Mouse (Mus musculus) small intestine, adult 2 months (tissue): ENCODE measurements around the gene Arap2. TPM values are rescaled to one million over a fixed set of nuclear protein-coding genes. Genes with fewer than 3 reads are reported as not detected.

Source experiments
- H3K27ac ChIP-seq: fragments of 200-500 bp; 2 replicates; pipeline ENCODE4 v1.5.1; 2012; ENCODE audit warnings: low read depth, low read length, control low read depth, inconsistent platforms; ENCODE audit not compliant: insufficient read depth
- H3K27me3 ChIP-seq: fragments of 200-500 bp; 2 replicates; pipeline ENCODE4 v1.6.1; 2012; ENCODE audit warnings: mild to moderate bottlenecking, moderate library complexity, low read length, inconsistent platforms; ENCODE audit not compliant: control insufficient read depth, insufficient read depth
- H3K36me3 ChIP-seq: fragments of 200-500 bp; 2 replicates; pipeline ENCODE4 v1.6.1; 2012; ENCODE audit warnings: mild to moderate bottlenecking, low read length, control low read depth, inconsistent platforms; ENCODE audit not compliant: control insufficient read depth, insufficient read depth
- H3K4me1 ChIP-seq: fragments of 200-500 bp; 2 replicates; pipeline ENCODE4 v1.6.1; 2012; ENCODE audit warnings: low read length, inconsistent platforms, mixed read lengths; ENCODE audit not compliant: control insufficient read depth, insufficient read depth, insufficient read length
- H3K4me3 ChIP-seq: fragments of 200-500 bp; 2 replicates; pipeline ENCODE4 v1.5.1; 2012; ENCODE audit warnings: low read depth, mild to moderate bottlenecking, control low read depth, inconsistent platforms, low read length, moderate library complexity
- CTCF ChIP-seq: fragments of 200-500 bp; IDR thresholded peaks from 2 replicates; pipeline ENCODE4 v1.5.1; 2012; ENCODE audit warnings: low read depth, mild to moderate bottlenecking, control low read depth, inconsistent platforms, low read length, moderate library complexity, mixed read lengths; ENCODE audit not compliant: insufficient replicate concordance, insufficient read length; ENCODE audit errors: extremely low read depth
- POLR2A ChIP-seq: fragments of 200-500 bp; IDR thresholded peaks from 2 replicates; pipeline ENCODE4 v1.6.1; 2012; ENCODE audit warnings: low read depth, mild to moderate bottlenecking, control low read depth, inconsistent platforms, low read length, moderate library complexity
- WGBS: fragments of 180-500 bp; shearing (Covaris S2); methylation state at CpG from one replicate; pipeline ENCODE4 v1.1.7; 2018; 5-methylcytosine and 5-hydroxymethylcytosine counted together
- polyA plus RNA-seq: library from polyadenylated mRNA; depleted of rRNA; stranded (reverse); fragments of >200 nt; gene quantifications from 2 replicates; pipeline ENCODE4 v1.2.3, GENCODE M21; 2012

Arap2 gene
- polyA plus RNA-seq, 1 experiment, result 2.9 TPM

GRCm38 (mm10) chr5:62778682-62779081, 12.7 kb upstream of the Arap2 start:
- H3K27me3 ChIP-seq, result no peaks in the 10 kb centered on the region
- no peak overlapping the region for H3K27ac ChIP-seq
- no peaks in the 10 kb centered on the region for H3K36me3 ChIP-seq
- whole genome bisulfite sequencing, result 76% methylated on average over 5 of the region's 5 CpGs
- H3K4me1 ChIP-seq, result no peaks in the 10 kb centered on the region
- no peak overlapping the region for H3K4me3 ChIP-seq
- no peak for TF ChIP-seq POLR2A
- TF ChIP-seq CTCF, result no peak

DNA sequence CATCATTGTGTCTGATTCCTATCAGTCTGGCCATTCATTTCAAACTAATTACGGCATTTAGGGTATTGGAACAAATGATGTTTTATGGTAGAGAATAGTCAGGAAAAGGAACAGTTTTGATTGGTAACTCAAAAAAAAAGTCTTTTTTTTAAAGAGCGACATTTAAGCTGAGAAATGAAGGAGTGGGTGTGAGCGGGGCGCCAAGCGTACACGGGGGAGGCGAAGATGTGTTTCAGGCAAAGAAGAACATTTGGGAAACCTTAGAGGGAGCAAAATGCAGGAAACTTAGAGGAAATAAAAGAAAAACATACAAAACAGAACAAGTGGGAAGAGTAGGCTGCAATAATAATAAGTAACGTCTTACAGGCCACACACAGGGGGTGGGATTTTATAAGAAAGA, 11.8 kb upstream of the Arap2 start:
- Histone ChIP-seq H3K27ac (no peak overlapping the region), H3K4me1 (no peaks in the 10 kb centered on the region), H3K36me3 (no peaks in the 10 kb centered on the region), H3K27me3 (no peaks in the 10 kb centered on the region), H3K4me3 (no peak overlapping the region)
- 91% methylated on average over 8 of the region's 8 CpGs for WGBS
- no peak for TF ChIP-seq POLR2A

GRCm38 (mm10) chr5:62771775-62772599, 6.0 kb upstream of the Arap2 start:
- no peak for TF ChIP-seq POLR2A
- no peak for TF ChIP-seq CTCF
- H3K27me3 ChIP-seq, result no peaks in the 10 kb centered on the region
- 52% methylated on average over 11 of the region's 11 CpGs for WGBS

DNA sequence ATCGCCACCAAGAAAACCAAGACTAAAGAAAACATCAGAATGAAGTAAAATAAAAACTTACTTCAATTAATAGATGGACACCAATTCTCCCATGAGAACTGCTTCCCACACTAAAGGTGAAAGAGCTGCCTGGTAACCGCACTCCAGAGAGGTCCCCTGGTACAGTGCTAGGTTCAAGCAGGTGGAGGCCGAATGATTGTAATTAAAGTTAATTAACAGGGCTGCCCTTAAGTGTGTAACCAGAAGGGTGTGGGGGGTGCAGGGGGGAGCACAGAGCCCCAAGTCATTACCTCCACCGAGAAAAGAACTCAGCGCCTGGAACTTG, 538 bp downstream of the Arap2 start:
- H3K36me3 ChIP-seq, result no peaks in the 10 kb centered on the region
- TF ChIP-seq POLR2A, result no peak
- no peak for TF ChIP-seq CTCF

More at GRCm38 (mm10) chr5:62771775-62772599, 6.0 kb upstream of the Arap2 start:
- Histone ChIP-seq H3K36me3 (no peaks in the 10 kb centered on the region), H3K27ac (no peak overlapping the region), H3K4me1 (no peaks in the 10 kb centered on the region), H3K4me3 (no peak overlapping the region)

DNA sequence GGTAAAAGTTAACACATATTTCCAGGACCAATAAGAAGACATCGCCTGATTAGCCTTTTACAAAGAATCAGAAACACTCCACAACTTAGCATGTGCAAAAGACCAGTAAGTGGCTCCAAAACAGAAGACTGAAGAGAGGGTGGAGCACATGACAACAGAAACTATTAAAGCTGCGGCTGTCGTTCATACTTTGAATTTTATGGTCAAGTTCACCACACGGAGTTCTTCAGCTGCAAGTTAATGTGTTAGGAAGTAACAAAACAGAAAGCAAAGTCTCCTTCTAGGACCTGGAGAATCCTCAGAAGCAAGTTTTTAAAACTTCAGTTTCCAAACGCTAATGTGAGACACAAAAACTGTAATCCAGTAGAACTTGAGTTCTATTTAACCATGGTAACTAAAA, 1.8 kb downstream of the Arap2 start:
- no peaks in the 10 kb centered on the region for H3K27me3 ChIP-seq
- TF ChIP-seq POLR2A, result no peak
- TF ChIP-seq CTCF, result no peak
- WGBS, result 22% methylated on average over 5 of the region's 5 CpGs
- H3K36me3 ChIP-seq, result no peaks in the 10 kb centered on the region
- no peak overlapping the region for H3K4me3 ChIP-seq
- H3K27ac ChIP-seq, result peak overlapping the region; percentile 39; the same call in 1 of the 2 replicates
- peaks cover 19% of the 10 kb centered on the region; the same call in 1 of the 2 replicates for H3K4me1 ChIP-seq

More for the DNA sequence above, 538 bp downstream of the Arap2 start:
- Histone ChIP-seq H3K27me3 (no peaks in the 10 kb centered on the region), H3K4me1 (peaks cover 19% of the 10 kb centered on the region; the same call in 1 of the 2 replicates), H3K27ac (peak overlapping the region; percentile 66), H3K4me3 (peak overlapping the region; percentile 81)
- WGBS, result 8% methylated on average over 5 of the region's 5 CpGs

DNA sequence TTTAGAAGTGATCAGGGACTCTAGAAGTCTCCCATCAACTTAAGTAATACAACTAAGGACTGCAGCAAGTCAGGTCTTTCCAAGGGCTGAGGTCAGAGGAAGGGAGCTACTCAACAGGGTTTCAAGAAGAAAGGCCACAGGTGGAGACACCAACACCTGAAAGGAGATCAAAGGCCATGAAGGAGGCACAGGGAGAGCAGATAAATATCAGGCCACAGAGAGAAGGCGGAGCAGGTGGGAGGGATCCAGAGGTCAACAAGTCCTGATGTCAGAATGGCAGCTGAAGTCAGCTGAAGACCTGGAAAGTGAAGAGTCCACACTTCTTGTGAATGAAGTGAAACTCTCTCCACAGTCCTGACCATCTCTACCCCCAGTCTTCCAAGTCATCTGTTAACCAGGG, 2.9 kb downstream of the Arap2 start:
- Histone ChIP-seq H3K27ac (peak overlapping the region; percentile 78), H3K36me3 (no peaks in the 10 kb centered on the region), H3K27me3 (no peaks in the 10 kb centered on the region), H3K4me1 (peaks cover 19% of the 10 kb centered on the region; the same call in 1 of the 2 replicates), H3K4me3 (no peak overlapping the region)
- TF ChIP-seq POLR2A (no peak), CTCF (no peak)
- WGBS, result 30% methylated on average over 1 of the region's 1 CpGs

- H3K27me3 ChIP-seq, result no peaks in the 10 kb centered on the region
- H3K36me3 ChIP-seq, result no peaks in the 10 kb centered on the region
- no peak overlapping the region for H3K4me3 ChIP-seq
- peaks cover 19% of the 10 kb centered on the region; the same call in 1 of the 2 replicates for H3K4me1 ChIP-seq
- peak overlapping the region; percentile 78 for H3K27ac ChIP-seq
- 12% methylated on average over 4 of the region's 4 CpGs for WGBS
- no peak for TF ChIP-seq POLR2A
- TF ChIP-seq CTCF, result no peak
Measured at GRCm38 (mm10) chr5:62762298-62762960, 3.5 kb downstream of the Arap2 start.
